Mouse (Mus musculus) cerebellum, adult 9-10 months (tissue): ENCODE results near the gene Med15.

Source experiments
- DNase-seq: peaks from one replicate; pipeline ENCODE4 v3.0.0; 2022

Med15 gene

DNA sequence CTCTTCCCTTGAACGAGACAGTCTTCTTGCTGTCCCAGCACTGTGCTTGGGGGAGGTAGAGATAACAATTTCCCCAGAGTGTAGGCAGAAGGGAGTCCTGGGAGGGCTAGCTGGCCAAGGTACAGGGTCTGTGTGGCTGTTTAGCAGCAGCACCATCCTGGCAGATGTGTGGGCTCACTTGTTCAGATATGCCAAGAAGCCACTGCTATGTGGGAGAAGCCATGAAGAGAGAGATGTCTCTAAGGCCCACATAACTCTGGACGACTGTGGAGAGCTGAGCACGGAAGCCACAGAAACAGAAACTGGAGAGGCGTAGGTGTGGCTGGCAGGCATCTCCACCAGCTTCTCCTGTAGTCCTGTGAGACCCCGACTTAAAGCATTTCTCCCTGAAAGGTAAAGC lies 127.0 kb downstream of the Med15 start:
- DNase-seq = no peak

DNA sequence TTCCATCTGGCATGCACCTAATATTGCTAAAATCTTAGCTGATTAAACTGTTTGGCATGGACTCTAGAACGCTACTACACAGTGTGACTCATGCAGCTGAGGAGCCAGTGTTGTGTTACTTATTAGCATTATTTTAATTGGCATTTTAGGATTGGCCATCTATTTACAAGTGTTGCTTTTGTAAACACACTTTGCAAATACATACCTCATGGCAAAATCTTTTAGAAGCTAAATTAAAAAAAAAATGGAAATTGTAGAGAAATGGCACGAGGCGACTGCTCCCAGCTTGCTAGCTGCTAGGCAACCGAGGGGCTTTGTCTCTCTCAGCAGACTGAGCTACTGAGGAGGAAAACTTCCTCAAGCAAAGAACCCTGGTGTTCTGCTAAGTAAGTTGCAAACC lies 127.8 kb downstream of the Med15 start:
- no peak for DNase-seq
